Mouse (Mus musculus) liver, postnatal 0 days (tissue): Measurements from ENCODE around the gene Abca2. TPM values are rescaled to one million over a fixed set of nuclear protein-coding genes. Genes with fewer than 3 reads are reported as not detected.

Source experiments
- ATAC-seq: fragments of 200-750 bp; cut with Nextera tagmentation; 2 replicates; pipeline ENCODE4 v1.8.0; 2017; ENCODE audit warnings: mild to moderate bottlenecking, moderate library complexity
- DNase-seq: peaks from one replicate; pipeline ENCODE4 v3.0.0-alpha.2; 2016
- H3K27ac ChIP-seq: fragments of 300-500 bp; sonication (generic); 2 replicates; pipeline ENCODE4 v1.5.1; 2014; ENCODE audit warnings: antibody characterized with exemption, moderate library complexity, mild to moderate bottlenecking, low read depth
- H3K27me3 ChIP-seq: fragments of 300-500 bp; sonication (generic); 2 replicates; pipeline ENCODE4 v1.6.1; 2014; ENCODE audit warnings: low read length, control low read depth, mixed read lengths; ENCODE audit not compliant: insufficient read depth
- H3K36me3 ChIP-seq: fragments of 300-500 bp; sonication (generic); replicated peaks from 2 replicates; pipeline ENCODE4 v1.6.1; 2014; ENCODE audit warnings: mild to moderate bottlenecking, control low read depth, low read length, moderate library complexity, mixed read lengths; ENCODE audit not compliant: insufficient read depth
- H3K4me1 ChIP-seq: fragments of 300-500 bp; sonication (generic); 2 replicates; pipeline ENCODE4 v1.6.1; 2014; ENCODE audit warnings: antibody characterized with exemption, mild to moderate bottlenecking, control low read depth; ENCODE audit not compliant: insufficient read depth
- H3K4me2 ChIP-seq: fragments of 300-500 bp; sonication (generic); 2 replicates; pipeline ENCODE4 v1.6.1; 2014; ENCODE audit warnings: low read depth, mild to moderate bottlenecking, low read length, moderate library complexity, mixed read lengths
- H3K4me3 ChIP-seq: fragments of 300-500 bp; sonication (generic); 2 replicates; pipeline ENCODE4 v1.5.1; 2014; ENCODE audit warnings: low read depth, low read length
- H3K9ac ChIP-seq: fragments of 300-500 bp; sonication (generic); replicated peaks from 2 replicates; pipeline ENCODE4 v1.6.1; 2014; ENCODE audit warnings: mild to moderate bottlenecking, moderate library complexity
- H3K9me3 ChIP-seq: fragments of 300-500 bp; sonication (generic); 2 replicates; pipeline ENCODE4 v1.6.1; 2016; ENCODE audit warnings: mild to moderate bottlenecking, control low read depth, low read length, mixed read lengths
- CTCF ChIP-seq: sonication (generic); IDR thresholded peaks from 2 replicates; pipeline ENCODE4 v1.5.1; 2016; ENCODE audit warnings: antibody characterized with exemption, low read depth
- EP300 ChIP-seq: IDR thresholded peaks from 2 replicates; pipeline ENCODE4 v1.6.1; 2016; ENCODE audit warnings: antibody characterized with exemption, low read depth, mild to moderate bottlenecking
- WGBS: fragments of 180-500 bp; shearing (Covaris S2); extraction: QIAGEN DNeasy Blood & Tissue Kit; methylation state at CpG from one replicate; pipeline ENCODE4 v1.1.7; 2014; ENCODE audit not compliant: insufficient replicate concordance; 5-methylcytosine and 5-hydroxymethylcytosine counted together
- polyA plus RNA-seq: library from polyadenylated mRNA; unstranded; fragments of >200 nt; fragmentation: Nextera tagmentation; extraction: Ambion mirVana; gene quantifications from 2 replicates; pipeline ENCODE4 v1.2.1, GENCODE M21; 2015

Gene Abca2
- polyA plus RNA-seq, 1 experiment from 2014 or later = 0.87 TPM

DNA sequence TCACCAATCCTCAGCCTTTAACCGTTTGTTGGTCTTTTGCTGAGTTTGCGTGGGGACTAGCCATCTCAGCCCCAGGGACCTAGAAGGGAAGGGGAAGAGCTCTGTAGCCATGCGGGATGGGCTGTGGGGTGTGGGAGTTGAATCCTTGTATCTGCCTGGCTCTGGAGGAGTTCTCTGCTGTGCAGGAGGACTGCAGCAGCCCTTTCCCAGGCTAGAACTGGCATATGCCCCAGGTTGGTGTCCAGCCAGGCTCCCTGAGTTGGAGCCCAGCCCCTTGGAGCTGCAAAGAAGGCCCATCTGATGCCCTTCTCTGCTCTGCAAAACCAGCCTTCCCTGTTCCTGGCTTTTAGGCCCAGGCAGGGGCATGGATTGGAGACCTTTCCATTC is 31.9 kb upstream of the Abca2 start:
- Histone ChIP-seq H3K9me3 (no peaks in the 10 kb centered on the region), H3K27me3 (peaks cover 61% of the 10 kb centered on the region), H3K4me1 (peaks cover 16% of the 10 kb centered on the region), H3K27ac (no peak overlapping the region), H3K9ac (0 out of 2 replicates have a peak overlapping the region, but pooled peaks have one; percentile 54), H3K4me2 (peak overlapping the region; percentile 84), H3K36me3 (no peaks in the 10 kb centered on the region), H3K4me3 (peak overlapping the region; percentile 47; the same call in 1 of the 2 replicates)
- ATAC-seq (no peak), DNase-seq (no peak)
- TF ChIP-seq CTCF = no peak
- TF ChIP-seq EP300 = no peak
- WGBS = 29% methylated on average over 3 of the region's 3 CpGs

DNA sequence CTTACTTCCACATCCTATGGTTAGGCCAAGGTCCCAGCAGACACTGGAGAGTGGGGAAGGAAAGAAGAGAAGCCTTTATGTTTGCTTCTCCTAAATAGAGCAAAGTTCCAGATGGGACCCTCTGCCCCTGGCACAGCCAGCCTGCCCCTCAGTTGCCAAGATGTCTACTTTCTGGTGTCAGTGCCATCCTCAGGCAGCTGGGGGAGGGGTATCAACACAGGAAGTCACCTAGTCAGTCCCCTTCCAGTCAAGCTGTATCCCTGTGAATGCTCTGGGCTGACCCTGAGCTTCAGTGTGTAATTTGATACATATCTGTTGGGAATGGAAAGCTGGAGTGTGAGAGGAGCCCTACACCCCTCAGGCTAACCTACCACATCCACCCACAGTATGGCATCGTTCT is 31.5 kb upstream of the Abca2 start:
- Histone ChIP-seq H3K9me3 (no peaks in the 10 kb centered on the region), H3K36me3 (no peaks in the 10 kb centered on the region), H3K27me3 (peaks cover 65% of the 10 kb centered on the region), H3K27ac (no peak overlapping the region), H3K4me1 (peaks cover 16% of the 10 kb centered on the region), H3K4me3 (no peak overlapping the region), H3K9ac (no peak overlapping the region), H3K4me2 (no peak overlapping the region)
- no peak for TF ChIP-seq EP300
- TF ChIP-seq CTCF = no peak
- DNase-seq (no peak), ATAC-seq (no peak)
- 45% methylated on average over 1 of the region's 1 CpGs for WGBS

DNA sequence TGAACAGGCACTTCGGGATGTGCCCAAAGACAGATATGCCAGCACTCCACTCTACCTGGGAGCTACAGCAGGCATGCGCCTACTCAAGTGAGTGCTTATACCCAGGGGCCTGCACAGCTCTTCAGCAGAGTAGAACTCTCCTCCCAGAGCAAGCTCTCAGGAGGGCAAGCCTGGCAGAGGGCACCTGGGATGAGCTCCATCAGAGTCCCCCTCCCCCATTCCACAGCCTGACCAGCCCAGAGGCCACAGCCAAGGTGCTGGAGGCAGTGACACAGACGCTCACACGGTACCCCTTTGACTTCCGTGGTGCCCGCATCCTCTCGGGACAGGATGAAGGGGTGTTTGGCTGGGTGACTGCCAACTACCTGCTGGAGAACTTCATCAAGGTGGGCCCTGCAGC is 30.4 kb upstream of the Abca2 start:
- H3K27ac ChIP-seq = no peak overlapping the region
- no peak for DNase-seq
- no peak overlapping the region for H3K4me3 ChIP-seq
- H3K9ac ChIP-seq = no peak overlapping the region
- no peak overlapping the region for H3K4me2 ChIP-seq
- peaks cover 75% of the 10 kb centered on the region for H3K27me3 ChIP-seq
- H3K36me3 ChIP-seq = no peaks in the 10 kb centered on the region
- peaks cover 20% of the 10 kb centered on the region for H3K4me1 ChIP-seq
- H3K9me3 ChIP-seq = no peaks in the 10 kb centered on the region
- TF ChIP-seq EP300 = no peak
- TF ChIP-seq CTCF = no peak
- no peak for ATAC-seq
- 85% methylated on average over 7 of the region's 7 CpGs for WGBS

GRCm38 (mm10) chr2:25399051-25399450 is 29.5 kb upstream of the Abca2 start, which contains the start of gene Npdc1:
Gene Npdc1 (plus strand): TSS chr2:25399351.
- DNase-seq (no peak), ATAC-seq (no peak)
- TF ChIP-seq EP300 (no peak), CTCF (no peak)
- H3K36me3 ChIP-seq = no peaks in the 10 kb centered on the region
- H3K4me1 ChIP-seq = peaks cover 23% of the 10 kb centered on the region
- H3K9ac ChIP-seq = no peak within 1 kb of the TSS
- no peak within 1 kb of the TSS for H3K4me2 ChIP-seq
- 53% methylated on average over 8 of the region's 8 CpGs for WGBS
- peaks cover 84% of the 10 kb centered on the region for H3K27me3 ChIP-seq
- H3K4me3 ChIP-seq = no peak within 1 kb of the TSS
- H3K9me3 ChIP-seq = no peaks in the 10 kb centered on the region
- H3K27ac ChIP-seq = no peak within 1 kb of the TSS

GRCm38 (mm10) chr2:25400291-25400690 is 28.2 kb upstream of the Abca2 start:
- H3K4me2 ChIP-seq = no peak overlapping the region
- H3K9me3 ChIP-seq = no peaks in the 10 kb centered on the region
- H3K36me3 ChIP-seq = no peaks in the 10 kb centered on the region
- no peak for ATAC-seq
- no peak overlapping the region for H3K4me3 ChIP-seq
- H3K27me3 ChIP-seq = peaks cover 80% of the 10 kb centered on the region
- WGBS = 19% methylated on average over 16 of the region's 16 CpGs
- H3K27ac ChIP-seq = no peak overlapping the region
- TF ChIP-seq CTCF (no peak), EP300 (no peak)
- no peak for DNase-seq
- H3K9ac ChIP-seq = no peak overlapping the region
- H3K4me1 ChIP-seq = peaks cover 20% of the 10 kb centered on the region

- Histone ChIP-seq H3K27ac (no peak overlapping the region), H3K4me1 (peaks cover 17% of the 10 kb centered on the region), H3K4me3 (no peak overlapping the region), H3K9ac (no peak overlapping the region), H3K36me3 (no peaks in the 10 kb centered on the region), H3K4me2 (no peak overlapping the region), H3K27me3 (peaks cover 75% of the 10 kb centered on the region), H3K9me3 (no peaks in the 10 kb centered on the region)
- TF ChIP-seq EP300 (no peak), CTCF (peak; percentile 75)
- DNase-seq (peak; percentile 67), ATAC-seq (peak; percentile 43)
- 2% methylated on average over 17 of the region's 17 CpGs for WGBS
These were observed 27.7 kb upstream of the Abca2 start for GRCm38 (mm10) chr2:25400764-25401163.
